Mouse (Mus musculus) liver, postnatal 0 days (tissue): ENCODE results near the gene Rer1. TPM values are rescaled to one million over a fixed set of nuclear protein-coding genes. Genes with fewer than 3 reads are reported as not detected.
A peak's percentile ranks its signal among the peaks of the same experiment; 100 is the strongest.

Source experiments
- ATAC-seq: fragments of 200-750 bp; cut with Nextera tagmentation; 2 replicates; pipeline ENCODE4 v1.8.0; 2017; ENCODE audit warnings: mild to moderate bottlenecking, moderate library complexity
- DNase-seq: peaks from one replicate; pipeline ENCODE4 v3.0.0-alpha.2; 2016
- H3K27ac ChIP-seq: fragments of 300-500 bp; sonication (generic); 2 replicates; pipeline ENCODE4 v1.5.1; 2014; ENCODE audit warnings: antibody characterized with exemption, moderate library complexity, mild to moderate bottlenecking, low read depth
- H3K27me3 ChIP-seq: fragments of 300-500 bp; sonication (generic); 2 replicates; pipeline ENCODE4 v1.6.1; 2014; ENCODE audit warnings: low read length, control low read depth, mixed read lengths; ENCODE audit not compliant: insufficient read depth
- H3K36me3 ChIP-seq: fragments of 300-500 bp; sonication (generic); replicated peaks from 2 replicates; pipeline ENCODE4 v1.6.1; 2014; ENCODE audit warnings: mild to moderate bottlenecking, control low read depth, low read length, moderate library complexity, mixed read lengths; ENCODE audit not compliant: insufficient read depth
- H3K4me1 ChIP-seq: fragments of 300-500 bp; sonication (generic); 2 replicates; pipeline ENCODE4 v1.6.1; 2014; ENCODE audit warnings: antibody characterized with exemption, mild to moderate bottlenecking, control low read depth; ENCODE audit not compliant: insufficient read depth
- H3K4me2 ChIP-seq: fragments of 300-500 bp; sonication (generic); 2 replicates; pipeline ENCODE4 v1.6.1; 2014; ENCODE audit warnings: low read depth, mild to moderate bottlenecking, low read length, moderate library complexity, mixed read lengths
- H3K4me3 ChIP-seq: fragments of 300-500 bp; sonication (generic); 2 replicates; pipeline ENCODE4 v1.5.1; 2014; ENCODE audit warnings: low read depth, low read length
- H3K9ac ChIP-seq: fragments of 300-500 bp; sonication (generic); replicated peaks from 2 replicates; pipeline ENCODE4 v1.6.1; 2014; ENCODE audit warnings: mild to moderate bottlenecking, moderate library complexity
- H3K9me3 ChIP-seq: fragments of 300-500 bp; sonication (generic); 2 replicates; pipeline ENCODE4 v1.6.1; 2016; ENCODE audit warnings: mild to moderate bottlenecking, control low read depth, low read length, mixed read lengths
- CTCF ChIP-seq: sonication (generic); IDR thresholded peaks from 2 replicates; pipeline ENCODE4 v1.5.1; 2016; ENCODE audit warnings: antibody characterized with exemption, low read depth
- EP300 ChIP-seq: IDR thresholded peaks from 2 replicates; pipeline ENCODE4 v1.6.1; 2016; ENCODE audit warnings: antibody characterized with exemption, low read depth, mild to moderate bottlenecking
- WGBS: fragments of 180-500 bp; shearing (Covaris S2); extraction: QIAGEN DNeasy Blood & Tissue Kit; methylation state at CpG from one replicate; pipeline ENCODE4 v1.1.7; 2014; ENCODE audit not compliant: insufficient replicate concordance; 5-methylcytosine and 5-hydroxymethylcytosine counted together
- polyA plus RNA-seq: library from polyadenylated mRNA; unstranded; fragments of >200 nt; fragmentation: Nextera tagmentation; extraction: Ambion mirVana; gene quantifications from 2 replicates; pipeline ENCODE4 v1.2.1, GENCODE M21; 2015

Rer1 gene
- polyA plus RNA-seq, 1 experiment from 2014 or later: 111 TPM

DNA sequence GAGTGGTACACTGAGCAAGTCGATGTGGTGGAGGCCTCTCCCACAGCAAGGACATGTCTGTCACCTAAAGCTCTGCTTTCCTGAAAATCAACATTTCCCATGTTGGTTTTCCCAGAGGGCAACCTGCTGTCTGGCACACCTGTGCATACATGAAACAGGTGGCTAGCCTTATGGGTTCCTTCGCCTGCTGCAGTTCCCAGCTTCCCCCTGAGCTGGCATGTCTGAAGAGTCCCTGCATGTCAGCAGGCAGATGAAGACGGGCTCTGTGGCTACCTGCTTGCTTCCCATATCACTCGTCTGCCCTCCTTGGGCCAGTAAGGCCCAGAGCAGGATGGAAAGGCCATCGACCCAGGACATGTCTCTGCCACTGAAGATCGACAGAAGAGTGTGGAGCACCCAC lies 11.3 kb upstream of the Rer1 start:
- TF ChIP-seq CTCF (no peak), EP300 (no peak)
- no peaks in the 10 kb centered on the region for H3K27me3 ChIP-seq
- H3K9me3 ChIP-seq: no peaks in the 10 kb centered on the region
- no peak overlapping the region for H3K27ac ChIP-seq
- ATAC-seq (no peak), DNase-seq (no peak)
- H3K4me1 ChIP-seq: no peaks in the 10 kb centered on the region
- no peaks in the 10 kb centered on the region for H3K36me3 ChIP-seq
- H3K4me2 ChIP-seq: no peak overlapping the region
- no peak overlapping the region for H3K4me3 ChIP-seq
- H3K9ac ChIP-seq: no peak overlapping the region
- 75% methylated on average over 6 of the region's 6 CpGs for WGBS

DNA sequence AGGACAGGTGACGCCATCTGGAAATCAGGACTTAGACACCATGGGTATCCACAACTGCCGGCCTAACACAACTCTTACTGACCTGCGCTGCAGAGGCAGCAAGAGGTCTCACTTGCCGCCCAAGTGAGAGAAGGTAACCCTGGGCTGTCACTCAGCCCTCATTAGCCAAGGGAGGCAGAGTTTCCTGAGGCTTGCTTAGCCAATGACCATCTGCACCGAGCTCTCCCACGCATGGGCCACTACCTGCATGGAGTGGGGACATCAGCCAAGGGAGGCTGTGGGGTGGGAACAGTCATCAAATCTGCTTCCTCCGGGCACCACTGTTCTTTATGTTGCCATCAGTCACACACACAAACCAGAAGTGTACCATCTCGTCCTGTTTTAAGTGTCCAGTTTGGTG lies 9.8 kb upstream of the Rer1 start:
- ATAC-seq (no peak), DNase-seq (no peak)
- no peaks in the 10 kb centered on the region for H3K9me3 ChIP-seq
- H3K4me3 ChIP-seq: no peak overlapping the region
- H3K27me3 ChIP-seq: no peaks in the 10 kb centered on the region
- TF ChIP-seq EP300 (no peak), CTCF (no peak)
- H3K4me1 ChIP-seq: no peaks in the 10 kb centered on the region
- H3K9ac ChIP-seq: no peak overlapping the region
- H3K4me2 ChIP-seq: no peak overlapping the region
- no peaks in the 10 kb centered on the region for H3K36me3 ChIP-seq
- WGBS: 79% methylated on average over 8 of the region's 8 CpGs
- no peak overlapping the region for H3K27ac ChIP-seq

DNA sequence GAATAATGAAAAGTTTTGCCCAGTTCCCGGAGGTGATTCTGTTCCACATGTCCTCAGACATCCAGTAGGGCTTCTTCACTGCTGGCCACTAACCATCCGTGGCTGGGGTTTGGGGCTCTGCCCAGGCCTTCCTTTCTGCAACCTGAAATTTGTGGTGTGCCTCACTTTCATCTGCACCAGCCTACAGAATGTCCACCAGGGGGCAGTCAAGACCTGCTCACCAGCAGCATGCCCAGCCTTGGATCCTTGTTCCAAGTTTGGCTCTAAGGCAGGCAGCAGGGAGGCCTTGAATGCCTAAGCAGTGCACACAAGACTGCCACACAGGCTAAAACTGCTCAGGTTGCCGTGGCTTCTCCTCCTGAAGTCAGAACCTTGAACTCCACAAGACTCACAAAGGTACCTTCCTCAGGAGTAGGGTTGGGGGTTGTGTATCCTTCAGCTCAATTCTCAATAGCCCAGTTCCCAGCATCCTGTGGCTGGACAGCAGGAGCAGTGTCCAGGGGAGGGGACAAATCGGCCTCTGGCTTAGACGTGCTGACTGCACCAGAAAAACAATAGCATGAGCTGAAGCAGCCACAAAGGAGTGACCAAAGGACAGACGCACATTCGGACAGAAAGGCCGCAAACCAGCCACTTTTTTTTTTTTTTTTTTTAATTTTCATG lies 9.2 kb upstream of the Rer1 start:
- Histone ChIP-seq H3K4me3 (no peak overlapping the region), H3K27me3 (no peaks in the 10 kb centered on the region), H3K9me3 (no peaks in the 10 kb centered on the region), H3K9ac (no peak overlapping the region), H3K36me3 (peaks cover under 1% of the 10 kb centered on the region; the same call in 1 of the 2 replicates), H3K27ac (no peak overlapping the region), H3K4me2 (no peak overlapping the region), H3K4me1 (no peaks in the 10 kb centered on the region)
- ATAC-seq: peak; percentile 78
- WGBS: 42% methylated on average over 8 of the region's 8 CpGs
- TF ChIP-seq CTCF (peak; percentile 98), EP300 (no peak)
- DNase-seq: peak; percentile 84

DNA sequence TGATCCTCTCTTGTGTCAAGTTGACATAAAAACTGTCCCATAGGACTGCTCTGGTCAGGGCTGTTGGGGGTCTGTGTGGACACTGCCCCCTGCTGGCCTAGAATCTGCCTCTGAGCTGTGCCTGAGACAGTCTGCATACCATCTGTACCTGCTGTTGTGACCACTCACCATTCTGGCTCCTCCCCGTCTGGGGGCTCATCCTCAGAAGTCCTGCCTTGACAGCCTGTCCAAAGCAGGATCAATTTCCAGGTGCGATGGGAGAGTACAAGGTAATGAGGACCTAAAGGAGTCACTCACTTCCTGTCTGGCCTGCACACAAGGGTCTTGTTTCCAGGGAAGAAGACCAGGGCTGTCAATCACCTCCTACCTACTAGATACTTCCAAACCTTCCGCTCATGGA lies 8.4 kb upstream of the Rer1 start:
- Histone ChIP-seq H3K4me2 (no peak overlapping the region), H3K4me1 (no peaks in the 10 kb centered on the region), H3K27ac (no peak overlapping the region), H3K9me3 (no peaks in the 10 kb centered on the region), H3K27me3 (no peaks in the 10 kb centered on the region), H3K36me3 (peaks cover 3% of the 10 kb centered on the region; the same call in 1 of the 2 replicates), H3K9ac (no peak overlapping the region), H3K4me3 (no peak overlapping the region)
- ATAC-seq (peak; percentile 46), DNase-seq (peak; percentile 68)
- 60% methylated on average over 3 of the region's 3 CpGs for WGBS
- TF ChIP-seq CTCF (peak; percentile 82), EP300 (no peak)

DNA sequence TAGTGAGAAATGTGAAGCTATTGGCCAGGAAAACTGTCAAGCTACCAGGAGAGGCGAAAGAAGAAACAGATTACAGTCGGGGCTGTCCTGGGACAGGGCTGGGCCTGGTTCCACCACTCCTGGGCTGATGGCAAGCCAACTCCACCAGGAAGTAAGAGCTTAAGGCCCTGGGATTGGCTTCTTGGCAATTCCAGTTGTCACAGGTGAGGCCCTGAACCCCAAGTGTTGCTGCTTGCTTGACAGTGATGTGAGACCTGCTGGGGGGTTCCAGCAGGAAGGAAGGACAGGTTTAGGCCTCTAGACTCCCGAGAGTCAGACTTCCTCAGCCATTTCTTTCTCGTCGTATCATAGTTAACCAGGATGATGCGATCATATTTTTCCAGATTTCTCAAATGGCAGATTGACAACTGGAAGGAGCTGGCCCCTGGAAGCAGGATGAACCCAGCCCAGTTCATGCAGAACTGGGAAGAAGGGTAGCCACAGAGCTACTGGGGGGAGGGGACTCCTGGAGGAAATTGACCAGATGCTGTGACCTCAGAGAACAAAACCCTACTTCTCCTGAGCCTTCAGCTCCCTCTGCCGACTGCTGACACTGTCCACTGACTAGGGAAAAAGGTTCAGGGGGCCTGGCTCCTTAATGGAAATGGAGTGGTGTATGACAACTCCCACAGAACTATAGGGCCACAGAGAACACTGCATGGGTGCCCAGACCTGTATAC lies 7.4 kb upstream of the Rer1 start:
- Histone ChIP-seq H3K4me1 (no peaks in the 10 kb centered on the region), H3K36me3 (peaks cover 3% of the 10 kb centered on the region; the same call in 1 of the 2 replicates), H3K27ac (no peak overlapping the region), H3K4me2 (no peak overlapping the region), H3K4me3 (no peak overlapping the region), H3K9me3 (no peaks in the 10 kb centered on the region), H3K27me3 (no peaks in the 10 kb centered on the region), H3K9ac (no peak overlapping the region)
- ATAC-seq (no peak), DNase-seq (no peak)
- no peak for TF ChIP-seq CTCF
- no peak for TF ChIP-seq EP300
- WGBS: 69% methylated on average over 7 of the region's 7 CpGs

DNA sequence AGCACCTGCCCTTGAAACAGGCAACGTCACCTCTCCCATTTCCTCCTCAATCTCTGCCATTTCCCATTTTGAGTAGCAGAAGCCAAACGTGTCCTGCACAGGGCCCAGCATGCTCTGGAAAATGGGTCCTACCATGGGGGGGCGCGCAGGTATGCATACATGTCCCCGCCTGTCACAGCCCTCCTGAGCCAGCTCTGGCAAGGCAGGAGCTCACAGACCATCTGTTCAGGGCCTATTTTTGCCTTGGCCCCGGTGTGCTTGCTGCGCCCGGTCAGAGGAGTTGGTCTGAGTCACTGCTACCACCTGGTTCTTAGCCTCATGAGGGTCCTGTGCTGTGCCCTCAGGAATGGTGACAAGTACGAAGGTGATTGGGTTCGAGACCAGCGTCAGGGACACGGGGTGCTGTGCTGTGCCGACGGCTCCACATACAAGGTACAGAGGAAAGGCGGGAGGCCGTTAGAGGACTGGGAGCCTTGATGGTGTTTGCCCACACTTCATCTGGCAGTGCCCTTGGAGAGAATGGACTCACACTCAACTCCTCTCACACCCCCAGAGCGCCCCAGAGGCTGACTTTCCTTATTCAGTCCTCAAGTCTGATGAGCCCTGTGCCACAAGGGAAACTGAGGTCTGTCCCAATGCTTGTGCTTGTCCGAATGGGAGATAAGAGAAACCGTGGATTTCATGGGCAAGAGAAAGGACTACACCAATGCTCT lies 6.7 kb upstream of the Rer1 start:
- no peak overlapping the region for H3K4me2 ChIP-seq
- H3K9me3 ChIP-seq: no peaks in the 10 kb centered on the region
- no peaks in the 10 kb centered on the region for H3K4me1 ChIP-seq
- DNase-seq (no peak), ATAC-seq (no peak)
- WGBS: 89% methylated on average over 19 of the region's 19 CpGs
- H3K9ac ChIP-seq: no peak overlapping the region
- TF ChIP-seq EP300 (no peak), CTCF (no peak)
- no peak overlapping the region for H3K27ac ChIP-seq
- peaks cover 3% of the 10 kb centered on the region; the same call in 1 of the 2 replicates for H3K36me3 ChIP-seq
- no peaks in the 10 kb centered on the region for H3K27me3 ChIP-seq
- no peak overlapping the region for H3K4me3 ChIP-seq
